Mouse (Mus musculus) testis, adult 2 months (tissue): ENCODE results near the gene Yes1.

Source experiments
- CTCF ChIP-seq: fragments of 200-500 bp; IDR thresholded peaks from 2 replicates; pipeline ENCODE4 v1.5.1; 2012; ENCODE audit warnings: low read depth, mild to moderate bottlenecking, inconsistent platforms, low read length, moderate library complexity; ENCODE audit not compliant: control insufficient read depth, insufficient read depth, insufficient replicate concordance
- POLR2A ChIP-seq: fragments of 200-500 bp; IDR thresholded peaks from 2 replicates; pipeline ENCODE4 v1.6.1; 2012; ENCODE audit warnings: low read depth, mild to moderate bottlenecking, inconsistent platforms, low read length, moderate library complexity; ENCODE audit not compliant: control insufficient read depth

- no peak for TF ChIP-seq CTCF
- TF ChIP-seq POLR2A, result no peak; the same call in 1 of the 2 replicates
Measured at GRCm38 (mm10) chr5:32610064-32610800, 739 bp upstream of the Yes1 start.
